Mouse (Mus musculus): ENCODE data around the gene Mid1ip1. TPM values are rescaled to one million over a fixed set of nuclear protein-coding genes. Genes with fewer than 3 reads are reported as not detected.

Mid1ip1 gene
- polyA plus RNA-seq, 1 experiment from 2014 or later, result 24.0 TPM

DNA sequence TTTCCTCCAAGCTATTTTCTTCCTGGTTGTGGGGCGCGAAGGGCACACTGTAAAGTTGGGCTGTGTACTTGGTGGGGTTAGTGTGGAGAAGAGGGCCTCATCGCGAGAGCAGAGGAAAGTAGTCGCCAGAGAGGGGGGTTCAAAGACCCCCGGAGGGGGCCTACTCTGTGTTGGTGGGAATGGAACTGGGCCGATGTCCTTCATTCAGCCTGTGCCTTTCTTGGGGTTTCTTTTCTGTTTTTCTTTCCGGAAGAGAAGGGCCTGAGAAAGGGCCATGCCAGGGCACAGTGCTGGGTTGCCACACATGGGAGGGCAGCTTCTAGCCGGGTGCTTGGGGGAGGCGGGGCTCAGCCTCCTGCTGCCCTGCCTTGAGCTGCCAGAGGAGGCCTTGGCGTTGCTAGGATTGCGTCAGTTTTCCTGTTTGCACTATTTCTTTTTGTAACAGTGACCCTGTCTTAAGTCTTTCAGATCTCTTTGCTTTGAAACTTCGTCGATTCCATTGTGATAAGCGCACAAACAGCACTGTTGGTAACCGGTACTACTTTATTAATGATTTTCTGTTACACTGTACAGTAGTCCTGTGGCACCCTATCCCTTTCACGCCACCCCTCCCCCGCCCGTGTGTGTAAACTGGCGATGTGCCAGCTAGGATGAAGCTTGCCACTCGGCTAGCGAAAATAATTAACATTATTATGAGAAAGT is 4.2 kb downstream of the Mid1ip1 start:
- H3K4me1 ChIP-seq (ENCODE audit: control insufficient read depth, insufficient read depth, low read length), result no peaks in the 10 kb centered on the region

GRCm38 (mm10) chrX:10720391-10720790 is 5.6 kb downstream of the Mid1ip1 start:
- Histone ChIP-seq H3K9me3 (replicated peaks; ENCODE audit: control insufficient read depth, low read length) (no peaks in the 10 kb centered on the region), H3K27me3 (ENCODE audit: control insufficient read depth, insufficient read depth, low read length) (no peaks in the 10 kb centered on the region), H3K27ac (replicated peaks; ENCODE audit: low read depth, low read length) (no peak overlapping the region), H3K9ac (replicated peaks; ENCODE audit: low read length) (no peak overlapping the region), H3K36me3 (replicated peaks; ENCODE audit: control insufficient read depth, insufficient read depth, low read depth, low read length) (no peaks in the 10 kb centered on the region), H3K4me3 (ENCODE audit: low read depth, low read length) (no peak overlapping the region), H3K4me2 (ENCODE audit: low read depth, low read length) (no peak overlapping the region), H3K4me1 (ENCODE audit: control insufficient read depth, insufficient read depth, low read length) (no peaks in the 10 kb centered on the region)
- 40% methylated on average over 6 of the region's 6 CpGs for WGBS
- ATAC-seq (replicated peaks; ENCODE audit: insufficient number of reproducible peaks, low FRiP score, low TSS enrichment, low read depth) (no peak), DNase-seq (ENCODE audit: low spot score) (no peak)

More for the DNA sequence above, 4.2 kb downstream of the Mid1ip1 start:
- Histone ChIP-seq H3K4me3 (ENCODE audit: low read depth, low read length) (peak overlapping the region; percentile 52), H3K36me3 (replicated peaks; ENCODE audit: control insufficient read depth, insufficient read depth, low read depth, low read length) (no peaks in the 10 kb centered on the region), H3K9me3 (replicated peaks; ENCODE audit: control insufficient read depth, low read length) (no peaks in the 10 kb centered on the region), H3K27me3 (ENCODE audit: control insufficient read depth, insufficient read depth, low read length) (no peaks in the 10 kb centered on the region), H3K9ac (replicated peaks; ENCODE audit: low read length) (peak overlapping the region; percentile 63), H3K27ac (replicated peaks; ENCODE audit: low read depth, low read length) (0 out of 2 replicates have a peak overlapping the region, but pooled peaks have one; percentile 4), H3K4me2 (ENCODE audit: low read depth, low read length) (peak overlapping the region; percentile 71)
- 0 out of 2 replicates have a peak, but pooled peaks have one; percentile 27 for ATAC-seq (replicated peaks; ENCODE audit: insufficient number of reproducible peaks, low FRiP score, low TSS enrichment, low read depth)
- 22% methylated on average over 21 of the region's 22 CpGs for WGBS
- DNase-seq (ENCODE audit: low spot score), result peak; percentile 52

GRCm38 (mm10) chrX:10724571-10724970 is 9.8 kb downstream of the Mid1ip1 start:
- Histone ChIP-seq H3K27ac (replicated peaks; ENCODE audit: low read depth, low read length) (no peak overlapping the region), H3K4me1 (ENCODE audit: control insufficient read depth, insufficient read depth, low read length) (no peaks in the 10 kb centered on the region), H3K9ac (replicated peaks; ENCODE audit: low read length) (no peak overlapping the region), H3K36me3 (replicated peaks; ENCODE audit: control insufficient read depth, insufficient read depth, low read depth, low read length) (no peaks in the 10 kb centered on the region), H3K9me3 (replicated peaks; ENCODE audit: control insufficient read depth, low read length) (no peaks in the 10 kb centered on the region), H3K27me3 (ENCODE audit: control insufficient read depth, insufficient read depth, low read length) (no peaks in the 10 kb centered on the region), H3K4me3 (ENCODE audit: low read depth, low read length) (no peak overlapping the region), H3K4me2 (ENCODE audit: low read depth, low read length) (no peak overlapping the region)
- DNase-seq (ENCODE audit: low spot score) (no peak), ATAC-seq (replicated peaks; ENCODE audit: insufficient number of reproducible peaks, low FRiP score, low TSS enrichment, low read depth) (no peak)
- WGBS, result 86% methylated on average over 1 of the region's 1 CpGs

DNA sequence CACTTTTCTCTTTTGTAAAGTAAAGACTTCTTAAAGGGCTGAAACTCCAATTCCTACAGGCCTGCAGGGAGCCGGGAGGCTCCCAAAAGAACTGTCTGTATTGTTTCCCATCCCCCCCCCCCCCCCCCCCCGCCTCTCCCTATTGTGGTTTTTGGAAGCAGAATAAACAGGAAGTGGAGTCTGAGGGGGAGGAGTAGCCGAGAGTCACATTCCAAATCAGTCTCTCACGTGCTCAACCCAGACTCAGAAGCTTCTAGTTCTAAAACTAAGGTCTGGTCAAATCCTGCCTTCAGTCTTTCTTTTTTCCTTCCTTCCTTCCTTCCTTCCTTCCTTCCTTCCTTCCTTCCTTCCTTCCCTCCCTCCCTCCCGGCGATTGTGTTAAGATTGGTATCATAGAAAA is 14.7 kb downstream of the Mid1ip1 start:
- ATAC-seq (replicated peaks; ENCODE audit: insufficient number of reproducible peaks, low FRiP score, low TSS enrichment, low read depth) (no peak), DNase-seq (ENCODE audit: low spot score) (no peak)
- no peaks in the 10 kb centered on the region for H3K9me3 ChIP-seq (replicated peaks; ENCODE audit: control insufficient read depth, low read length)
- H3K27ac ChIP-seq (replicated peaks; ENCODE audit: low read depth, low read length), result no peak overlapping the region
- H3K4me2 ChIP-seq (ENCODE audit: low read depth, low read length), result no peak overlapping the region
- no peaks in the 10 kb centered on the region for H3K36me3 ChIP-seq (replicated peaks; ENCODE audit: control insufficient read depth, insufficient read depth, low read depth, low read length)
- no peak overlapping the region for H3K9ac ChIP-seq (replicated peaks; ENCODE audit: low read length)
- WGBS, result 35% methylated on average over 5 of the region's 6 CpGs
- H3K4me3 ChIP-seq (ENCODE audit: low read depth, low read length), result no peak overlapping the region
- H3K27me3 ChIP-seq (ENCODE audit: control insufficient read depth, insufficient read depth, low read length), result no peaks in the 10 kb centered on the region
- no peaks in the 10 kb centered on the region for H3K4me1 ChIP-seq (ENCODE audit: control insufficient read depth, insufficient read depth, low read length)

GRCm38 (mm10) chrX:10734453-10734852 is 19.6 kb downstream of the Mid1ip1 start:
- DNase-seq (ENCODE audit: low spot score), result no peak
- Histone ChIP-seq H3K27ac (replicated peaks; ENCODE audit: low read depth, low read length) (no peak overlapping the region), H3K4me2 (ENCODE audit: low read depth, low read length) (no peak overlapping the region), H3K36me3 (replicated peaks; ENCODE audit: control insufficient read depth, insufficient read depth, low read depth, low read length) (no peaks in the 10 kb centered on the region), H3K4me3 (ENCODE audit: low read depth, low read length) (no peak overlapping the region), H3K9ac (replicated peaks; ENCODE audit: low read length) (no peak overlapping the region), H3K4me1 (ENCODE audit: control insufficient read depth, insufficient read depth, low read length) (no peaks in the 10 kb centered on the region), H3K27me3 (ENCODE audit: control insufficient read depth, insufficient read depth, low read length) (no peaks in the 10 kb centered on the region), H3K9me3 (replicated peaks; ENCODE audit: control insufficient read depth, low read length) (no peaks in the 10 kb centered on the region)
- WGBS, result 19% methylated on average over 1 of the region's 1 CpGs
- ATAC-seq (replicated peaks; ENCODE audit: insufficient number of reproducible peaks, low FRiP score, low TSS enrichment, low read depth), result no peak

DNA sequence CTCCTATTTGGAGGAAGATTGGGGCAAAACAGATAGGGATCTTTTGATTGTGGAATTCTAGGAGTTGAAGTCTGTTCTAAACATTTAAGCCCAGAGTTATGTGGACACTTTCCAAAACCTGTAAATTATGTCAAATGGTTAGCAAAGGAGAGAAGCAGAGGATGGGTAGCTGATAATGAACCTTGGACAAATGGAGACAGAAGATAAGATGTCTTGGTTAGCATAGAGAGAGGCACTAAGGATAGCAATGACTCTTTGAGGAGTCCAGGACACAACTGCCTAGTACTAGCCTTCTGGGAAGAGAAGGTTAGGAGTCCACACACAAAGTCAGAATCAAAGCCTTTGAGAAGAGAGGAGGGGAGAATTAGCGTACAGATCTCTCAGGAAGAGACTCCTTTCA is 20.1 kb downstream of the Mid1ip1 start:
- DNase-seq (ENCODE audit: low spot score), result no peak
- ATAC-seq (replicated peaks; ENCODE audit: insufficient number of reproducible peaks, low FRiP score, low TSS enrichment, low read depth), result no peak

GRCm38 (mm10) chrX:10758866-10759265 is 44.1 kb downstream of the Mid1ip1 start:
- Histone ChIP-seq H3K27ac (replicated peaks; ENCODE audit: low read depth, low read length) (no peak overlapping the region), H3K36me3 (replicated peaks; ENCODE audit: control insufficient read depth, insufficient read depth, low read depth, low read length) (no peaks in the 10 kb centered on the region), H3K27me3 (ENCODE audit: control insufficient read depth, insufficient read depth, low read length) (no peaks in the 10 kb centered on the region), H3K9me3 (replicated peaks; ENCODE audit: control insufficient read depth, low read length) (no peaks in the 10 kb centered on the region), H3K9ac (replicated peaks; ENCODE audit: low read length) (no peak overlapping the region), H3K4me1 (ENCODE audit: control insufficient read depth, insufficient read depth, low read length) (no peaks in the 10 kb centered on the region), H3K4me2 (ENCODE audit: low read depth, low read length) (no peak overlapping the region), H3K4me3 (ENCODE audit: low read depth, low read length) (no peak overlapping the region)
- no peak for DNase-seq (ENCODE audit: low spot score)
- 52% methylated on average over 4 of the region's 4 CpGs for WGBS
- ATAC-seq (replicated peaks; ENCODE audit: insufficient number of reproducible peaks, low FRiP score, low TSS enrichment, low read depth), result no peak

More for the DNA sequence above, 20.1 kb downstream of the Mid1ip1 start:
- no peak overlapping the region for H3K4me3 ChIP-seq (ENCODE audit: low read depth, low read length)
- H3K9ac ChIP-seq (replicated peaks; ENCODE audit: low read length), result no peak overlapping the region
- no peaks in the 10 kb centered on the region for H3K4me1 ChIP-seq (ENCODE audit: control insufficient read depth, insufficient read depth, low read length)
- no peaks in the 10 kb centered on the region for H3K9me3 ChIP-seq (replicated peaks; ENCODE audit: control insufficient read depth, low read length)
- no peaks in the 10 kb centered on the region for H3K27me3 ChIP-seq (ENCODE audit: control insufficient read depth, insufficient read depth, low read length)
- 67% methylated on average over 1 of the region's 1 CpGs for WGBS
- H3K4me2 ChIP-seq (ENCODE audit: low read depth, low read length), result no peak overlapping the region
- no peak overlapping the region for H3K27ac ChIP-seq (replicated peaks; ENCODE audit: low read depth, low read length)
- H3K36me3 ChIP-seq (replicated peaks; ENCODE audit: control insufficient read depth, insufficient read depth, low read depth, low read length), result no peaks in the 10 kb centered on the region

GRCm38 (mm10) chrX:10763476-10764016 is 48.7 kb downstream of the Mid1ip1 start:
- H3K4me3 ChIP-seq (ENCODE audit: low read depth, low read length), result no peak overlapping the region
- no peaks in the 10 kb centered on the region for H3K36me3 ChIP-seq (replicated peaks; ENCODE audit: control insufficient read depth, insufficient read depth, low read depth, low read length)
- no peaks in the 10 kb centered on the region for H3K4me1 ChIP-seq (ENCODE audit: control insufficient read depth, insufficient read depth, low read length)
- no peaks in the 10 kb centered on the region for H3K9me3 ChIP-seq (replicated peaks; ENCODE audit: control insufficient read depth, low read length)
- ATAC-seq (replicated peaks; ENCODE audit: insufficient number of reproducible peaks, low FRiP score, low TSS enrichment, low read depth) (no peak), DNase-seq (ENCODE audit: low spot score) (no peak)
- no peak overlapping the region for H3K4me2 ChIP-seq (ENCODE audit: low read depth, low read length)
- H3K27ac ChIP-seq (replicated peaks; ENCODE audit: low read depth, low read length), result no peak overlapping the region
- H3K27me3 ChIP-seq (ENCODE audit: control insufficient read depth, insufficient read depth, low read length), result no peaks in the 10 kb centered on the region
- no peak overlapping the region for H3K9ac ChIP-seq (replicated peaks; ENCODE audit: low read length)
- 68% methylated on average over 10 of the region's 10 CpGs for WGBS
